Comparison of ENCODE assay signal across 12 mouse cellular contexts in the genomic region with DNA sequence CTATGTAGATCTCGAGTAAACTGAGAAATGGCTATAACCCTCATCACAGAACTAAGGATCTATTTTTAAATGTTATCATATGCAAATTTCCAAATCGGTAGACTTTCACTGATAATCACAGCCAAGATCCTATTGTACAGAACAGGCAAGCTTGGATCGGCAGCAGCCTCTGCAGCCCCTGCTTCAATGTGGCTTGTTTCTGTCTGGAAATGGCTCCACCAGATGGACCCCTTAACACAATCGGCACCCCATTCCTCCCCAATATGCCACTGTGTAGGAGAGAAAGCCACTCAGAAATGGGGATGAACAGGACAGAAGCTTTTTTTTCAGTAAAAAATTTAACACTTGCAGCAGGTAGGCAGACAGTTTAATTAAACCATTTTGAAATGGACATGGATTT.
"Had no signal": no experiment of that assay in that cellular context is flagged by ENCODE, and none has a peak within 500 bp of the region (broad histone marks: within the 10 kb centered on the region; RNA-seq: fewer than 3 reads in every experiment).

No protein-coding gene starts in this region.

- H3K36me3 ChIP-seq: limb, embryonic 10.5 days; midbrain, embryonic 12.5 days; neural tube, embryonic 13.5 days; stomach, embryonic 15.5 days had no signal

- DNase-seq: kidney, adult 11 months; kidney, postnatal 14 days; lung, embryonic 14.5 days; retina, postnatal 1 day; thymus, postnatal 36 days had no signal

- ATAC-seq: midbrain, embryonic 16.5 days had no signal

- H3K4me2 ChIP-seq: liver, embryonic 11.5 days; lung, embryonic 14.5 days; midbrain, embryonic 12.5 days; neural tube, embryonic 13.5 days; stomach, embryonic 15.5 days had no signal

- H3K4me1 ChIP-seq: limb, embryonic 10.5 days; midbrain, embryonic 12.5 days; neural tube, embryonic 13.5 days; stomach, embryonic 15.5 days had no signal

- H3K27ac ChIP-seq: left cerebral cortex, adult 2 months; limb, embryonic 10.5 days; midbrain, embryonic 12.5 days; neural tube, embryonic 13.5 days; stomach, embryonic 15.5 days had no signal

- H3K4me3 ChIP-seq: left cerebral cortex, adult 2 months; limb, embryonic 10.5 days; midbrain, embryonic 12.5 days; neural tube, embryonic 13.5 days; stomach, embryonic 15.5 days had no signal

- H3K27me3 ChIP-seq: midbrain, embryonic 12.5 days; neural tube, embryonic 13.5 days; stomach, embryonic 15.5 days had no signal

- H3K9me3 ChIP-seq: limb, embryonic 10.5 days; midbrain, embryonic 12.5 days; neural tube, embryonic 13.5 days; stomach, embryonic 15.5 days had no signal

- H3K9ac ChIP-seq: lung, embryonic 14.5 days; midbrain, embryonic 12.5 days; neural tube, embryonic 13.5 days; stomach, embryonic 15.5 days had no signal
